Mouse (Mus musculus) intestine, embryonic 14.5 days (tissue): ENCODE measurements around the gene Grtp1. TPM values are rescaled to one million over a fixed set of nuclear protein-coding genes. Genes with fewer than 3 reads are reported as not detected.

Source experiments
- ATAC-seq: fragments of 200-750 bp; cut with Nextera tagmentation; replicated peaks from 2 replicates; pipeline ENCODE4 v1.8.0; 2017; ENCODE audit warnings: low read depth, moderate number of reproducible peaks, moderate TSS enrichment, moderate library complexity; ENCODE audit not compliant: low FRiP score, low TSS enrichment
- DNase-seq: peaks from one replicate; pipeline ENCODE4 v3.0.0-alpha.2; 2018; ENCODE audit warnings: low spot score
- H3K27ac ChIP-seq: fragments of 300-500 bp; sonication (generic); 2 replicates; pipeline ENCODE4 v1.5.1; 2014; ENCODE audit warnings: low read depth, mild to moderate bottlenecking, control low read depth
- H3K27me3 ChIP-seq: fragments of 300-500 bp; sonication (generic); replicated peaks from 2 replicates; pipeline ENCODE4 v1.6.1; 2014; ENCODE audit warnings: low read length, control low read depth; ENCODE audit not compliant: control insufficient read depth, insufficient read depth
- H3K36me3 ChIP-seq: fragments of 300-500 bp; sonication (generic); 2 replicates; pipeline ENCODE4 v1.6.1; 2014; ENCODE audit warnings: low read length, control low read depth; ENCODE audit not compliant: control insufficient read depth, insufficient read depth
- H3K4me1 ChIP-seq: fragments of 300-500 bp; sonication (generic); replicated peaks from 2 replicates; pipeline ENCODE4 v1.6.1; 2014; ENCODE audit warnings: low read length, control low read depth, mixed read lengths; ENCODE audit not compliant: control insufficient read depth, insufficient read depth
- H3K4me2 ChIP-seq: fragments of 300-500 bp; sonication (generic); 2 replicates; pipeline ENCODE4 v1.6.1; 2014; ENCODE audit warnings: low read length
- H3K4me3 ChIP-seq: fragments of 300-500 bp; sonication (generic); 2 replicates; pipeline ENCODE4 v1.5.1; 2014; ENCODE audit warnings: low read depth, low read length, control low read depth, mixed read lengths
- H3K9ac ChIP-seq: fragments of 300-500 bp; sonication (generic); 2 replicates; pipeline ENCODE4 v1.6.1; 2014; ENCODE audit warnings: mild to moderate bottlenecking, low read length
- H3K9me3 ChIP-seq: fragments of 300-500 bp; sonication (generic); 2 replicates; pipeline ENCODE4 v1.6.1; 2016; ENCODE audit warnings: low read length, control low read depth; ENCODE audit not compliant: control insufficient read depth
- WGBS: fragments of 180-500 bp; shearing (Covaris S2); extraction: QIAGEN DNeasy Blood & Tissue Kit; methylation state at CpG from one replicate; pipeline ENCODE4 v1.1.7; 2014; 5-methylcytosine and 5-hydroxymethylcytosine counted together
- polyA plus RNA-seq: library from polyadenylated mRNA; unstranded; fragments of >200 nt; fragmentation: Nextera tagmentation; extraction: Ambion mirVana; gene quantifications from 2 replicates; pipeline ENCODE4 v1.2.1, GENCODE M21; 2014

Gene Grtp1
- polyA plus RNA-seq, 1 experiment from 2014 or later: 49.1 TPM

- 55% methylated on average over 3 of the region's 3 CpGs for WGBS
- Histone ChIP-seq H3K4me3 (no peak overlapping the region), H3K4me1 (peaks cover 10% of the 10 kb centered on the region), H3K27ac (no peak overlapping the region), H3K4me2 (0 out of 2 replicates have a peak overlapping the region, but pooled peaks have one; percentile 9), H3K9ac (no peak overlapping the region), H3K36me3 (no peaks in the 10 kb centered on the region), H3K27me3 (peaks cover 28% of the 10 kb centered on the region), H3K9me3 (no peaks in the 10 kb centered on the region)
- ATAC-seq (no peak), DNase-seq (no peak)
Observed at GRCm38 (mm10) chr8:13202041-13202440, 1.6 kb upstream of the Grtp1 start.

- peaks cover 10% of the 10 kb centered on the region for H3K4me1 ChIP-seq
- H3K9me3 ChIP-seq: no peaks in the 10 kb centered on the region
- no peak overlapping the region for H3K27ac ChIP-seq
- peak overlapping the region; percentile 68 for H3K4me3 ChIP-seq
- H3K4me2 ChIP-seq: peak overlapping the region; percentile 82
- DNase-seq: no peak
- 2% methylated on average over 18 of the region's 18 CpGs for WGBS
- peak overlapping the region; percentile 13; the same call in 1 of the 2 replicates for H3K9ac ChIP-seq
- no peaks in the 10 kb centered on the region for H3K36me3 ChIP-seq
- ATAC-seq: no peak
- peaks cover 28% of the 10 kb centered on the region for H3K27me3 ChIP-seq
Observed at GRCm38 (mm10) chr8:13201013-13201334, 554 bp upstream of the Grtp1 start.

- peak overlapping the region; percentile 56 for H3K9ac ChIP-seq
Observed at GRCm38 (mm10) chr8:13199385-13200061, 897 bp downstream of the Grtp1 start.

GRCm38 (mm10) chr8:13197493-13197892 lies 2.9 kb downstream of the Grtp1 start:
- H3K27ac ChIP-seq: no peak overlapping the region
- DNase-seq (no peak), ATAC-seq (no peak)
- H3K9me3 ChIP-seq: no peaks in the 10 kb centered on the region
- peaks cover 25% of the 10 kb centered on the region for H3K27me3 ChIP-seq
- 90% methylated on average over 5 of the region's 5 CpGs for WGBS
- H3K4me3 ChIP-seq: no peak overlapping the region
- no peak overlapping the region for H3K9ac ChIP-seq
- no peaks in the 10 kb centered on the region for H3K36me3 ChIP-seq
- H3K4me1 ChIP-seq: peaks cover 10% of the 10 kb centered on the region
- H3K4me2 ChIP-seq: no peak overlapping the region

More at GRCm38 (mm10) chr8:13199385-13200061, 897 bp downstream of the Grtp1 start:
- Histone ChIP-seq H3K4me1 (peaks cover 10% of the 10 kb centered on the region), H3K27ac (no peak overlapping the region), H3K4me2 (peak overlapping the region; percentile 82), H3K9me3 (no peaks in the 10 kb centered on the region), H3K36me3 (no peaks in the 10 kb centered on the region), H3K4me3 (peak overlapping the region; percentile 68), H3K27me3 (peaks cover 28% of the 10 kb centered on the region)
- 21% methylated on average over 14 of the region's 14 CpGs for WGBS
- ATAC-seq (peak; percentile 24; the same call in 1 of the 2 replicates), DNase-seq (peak; percentile 72)

GRCm38 (mm10) chr8:13194818-13195217 lies 5.6 kb downstream of the Grtp1 start:
- H3K27me3 ChIP-seq: peaks cover 4% of the 10 kb centered on the region; the same call in 1 of the 2 replicates
- no peaks in the 10 kb centered on the region for H3K36me3 ChIP-seq
- H3K4me3 ChIP-seq: no peak overlapping the region
- no peak overlapping the region for H3K4me2 ChIP-seq
- no peak for DNase-seq
- H3K9me3 ChIP-seq: no peaks in the 10 kb centered on the region
- H3K4me1 ChIP-seq: peaks cover 2% of the 10 kb centered on the region
- no peak for ATAC-seq
- H3K27ac ChIP-seq: no peak overlapping the region
- H3K9ac ChIP-seq: no peak overlapping the region
- 56% methylated on average over 10 of the region's 10 CpGs for WGBS

GRCm38 (mm10) chr8:13190235-13190634 lies 10.2 kb downstream of the Grtp1 start:
- Histone ChIP-seq H3K9ac (no peak overlapping the region), H3K27ac (no peak overlapping the region), H3K4me1 (no peaks in the 10 kb centered on the region), H3K36me3 (no peaks in the 10 kb centered on the region), H3K27me3 (no peaks in the 10 kb centered on the region), H3K4me3 (no peak overlapping the region), H3K4me2 (no peak overlapping the region), H3K9me3 (no peaks in the 10 kb centered on the region)
- ATAC-seq (no peak), DNase-seq (no peak)
- WGBS: 91% methylated on average over 8 of the region's 8 CpGs

GRCm38 (mm10) chr8:13188857-13189256 lies 11.6 kb downstream of the Grtp1 start:
- WGBS: 89% methylated on average over 1 of the region's 1 CpGs

GRCm38 (mm10) chr8:13188052-13188555 lies 12.3 kb downstream of the Grtp1 start:
- Histone ChIP-seq H3K27me3 (no peaks in the 10 kb centered on the region), H3K27ac (no peak overlapping the region), H3K9ac (no peak overlapping the region), H3K4me3 (no peak overlapping the region), H3K4me1 (no peaks in the 10 kb centered on the region), H3K36me3 (0 out of 2 replicates have a peak, but pooled peaks cover under 1% of the 10 kb centered on the region), H3K9me3 (no peaks in the 10 kb centered on the region), H3K4me2 (no peak overlapping the region)
- DNase-seq (no peak), ATAC-seq (no peak)
- 92% methylated on average over 13 of the region's 13 CpGs for WGBS

More at GRCm38 (mm10) chr8:13188857-13189256, 11.6 kb downstream of the Grtp1 start:
- Histone ChIP-seq H3K36me3 (no peaks in the 10 kb centered on the region), H3K4me2 (no peak overlapping the region), H3K9ac (no peak overlapping the region), H3K9me3 (no peaks in the 10 kb centered on the region), H3K27ac (no peak overlapping the region), H3K4me3 (no peak overlapping the region), H3K4me1 (no peaks in the 10 kb centered on the region), H3K27me3 (no peaks in the 10 kb centered on the region)
- DNase-seq (no peak), ATAC-seq (no peak)

GRCm38 (mm10) chr8:13187638-13188037 lies 12.8 kb downstream of the Grtp1 start:
- WGBS: 83% methylated on average over 7 of the region's 7 CpGs
- H3K27ac ChIP-seq: no peak overlapping the region
- 0 out of 2 replicates have a peak, but pooled peaks cover 5% of the 10 kb centered on the region for H3K36me3 ChIP-seq
- ATAC-seq (no peak), DNase-seq (no peak)
- no peaks in the 10 kb centered on the region for H3K9me3 ChIP-seq
- no peak overlapping the region for H3K9ac ChIP-seq
- no peaks in the 10 kb centered on the region for H3K27me3 ChIP-seq
- no peak overlapping the region for H3K4me3 ChIP-seq
- H3K4me1 ChIP-seq: no peaks in the 10 kb centered on the region
- H3K4me2 ChIP-seq: no peak overlapping the region
